Mouse (Mus musculus) bone marrow, adult 2 months (tissue): ENCODE data around the gene Rpl31.

Experiments used
- CTCF ChIP-seq: fragments of 200-500 bp; IDR thresholded peaks from 2 replicates; pipeline ENCODE4 v1.5.1; 2011; ENCODE audit warnings: low read length, control low read depth; ENCODE audit not compliant: control insufficient read depth, insufficient read depth
- POLR2A ChIP-seq: fragments of 200-500 bp; IDR thresholded peaks from 2 replicates; pipeline ENCODE4 v1.6.1; 2011; ENCODE audit warnings: low read depth, mild to moderate bottlenecking, control low read depth, low read length, borderline replicate concordance; ENCODE audit not compliant: control insufficient read depth

DNA sequence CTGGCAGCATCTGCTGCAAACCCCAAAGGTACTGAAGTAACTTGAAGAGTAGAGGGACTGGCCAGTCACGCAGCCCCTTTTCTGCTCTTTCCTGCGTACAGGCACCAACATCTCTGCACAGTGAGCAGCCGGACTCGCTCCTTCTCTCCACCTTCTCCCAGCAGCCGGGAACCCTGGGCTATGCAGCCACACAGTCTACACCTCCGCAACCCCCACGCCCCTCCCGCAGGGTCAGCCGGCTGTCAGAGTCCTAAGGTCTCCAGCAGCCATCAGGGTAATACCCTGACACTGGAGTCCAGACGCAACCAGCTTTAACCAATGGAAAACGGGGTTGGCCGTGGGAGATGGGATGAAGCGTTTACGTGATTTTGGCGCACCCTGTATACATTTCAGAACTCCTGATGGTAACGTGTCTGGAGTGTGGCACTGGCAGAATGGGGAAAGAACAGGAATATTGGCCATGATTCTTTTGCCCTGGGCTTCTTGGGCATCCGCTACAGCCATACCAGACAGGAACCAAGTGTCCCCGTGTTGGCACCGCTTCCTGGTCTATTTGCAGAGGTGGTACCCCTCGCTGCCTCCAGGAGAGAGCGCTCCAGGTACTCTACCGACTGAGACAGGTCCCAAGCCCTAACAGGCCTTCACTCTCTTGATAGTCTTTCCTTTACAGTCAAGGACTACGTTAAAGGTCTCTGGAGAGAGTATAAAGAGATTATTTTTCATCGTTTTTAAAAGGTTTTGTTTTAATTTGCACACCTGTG is 5.7 kb upstream of the Rpl31 start:
- TF ChIP-seq CTCF (no peak), POLR2A (no peak)
